Mouse (Mus musculus): Measurements from ENCODE around the gene Dnmbp. TPM values are rescaled to one million over a fixed set of nuclear protein-coding genes. Genes with fewer than 3 reads are reported as not detected.
"Not testable (repeated sequence)": the region's sequence is repeated elsewhere in the genome, so short reads cannot be mapped to it uniquely, and the experiment has no call there.

Gene Dnmbp
- polyA plus RNA-seq, 1 experiment from 2014 or later, result 8.0 TPM

DNA sequence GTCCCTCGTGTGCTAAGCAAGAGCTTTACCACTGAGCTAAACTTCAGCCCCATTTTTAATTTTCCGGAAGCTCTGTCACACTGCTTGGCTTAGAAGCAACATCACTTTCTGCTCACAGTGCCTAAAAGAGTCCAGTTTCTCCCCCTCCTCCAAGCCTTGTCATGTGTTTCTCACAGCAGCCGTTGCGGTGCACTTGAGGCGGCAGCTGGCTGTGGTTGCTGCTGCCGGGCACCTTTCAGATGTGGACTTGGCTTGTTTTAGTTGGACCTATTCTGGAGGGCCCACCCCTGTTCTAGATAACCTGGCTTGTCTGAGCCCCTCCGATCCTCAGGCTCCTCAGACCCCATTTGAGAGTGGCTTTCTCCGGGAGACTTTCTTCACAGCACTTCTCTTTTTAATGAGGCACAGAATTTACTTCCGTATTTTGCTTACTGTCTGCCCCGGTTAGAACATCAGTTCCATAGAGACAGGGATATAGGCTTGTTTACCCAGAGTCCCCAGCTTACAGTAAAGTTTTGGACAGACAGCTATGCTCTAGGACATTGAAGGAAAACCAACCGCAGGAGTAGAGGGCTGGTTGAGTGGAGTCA, 25.6 kb upstream of the Dnmbp start:
- no peaks in the 10 kb centered on the region for H3K9me3 ChIP-seq (replicated peaks)
- no peaks in the 10 kb centered on the region for H3K27me3 ChIP-seq (replicated peaks)
- no peaks in the 10 kb centered on the region for H3K36me3 ChIP-seq
- no peak overlapping the region for H3K9ac ChIP-seq (replicated peaks)
- H3K4me2 ChIP-seq, result no peak overlapping the region
- 90% methylated on average over 11 of the region's 11 CpGs for WGBS
- ATAC-seq (ENCODE audit: low FRiP score), result no peak
- H3K4me1 ChIP-seq, result no peaks in the 10 kb centered on the region
- no peak overlapping the region for H3K27ac ChIP-seq (replicated peaks)
- H3K4me3 ChIP-seq (replicated peaks), result no peak overlapping the region

DNA sequence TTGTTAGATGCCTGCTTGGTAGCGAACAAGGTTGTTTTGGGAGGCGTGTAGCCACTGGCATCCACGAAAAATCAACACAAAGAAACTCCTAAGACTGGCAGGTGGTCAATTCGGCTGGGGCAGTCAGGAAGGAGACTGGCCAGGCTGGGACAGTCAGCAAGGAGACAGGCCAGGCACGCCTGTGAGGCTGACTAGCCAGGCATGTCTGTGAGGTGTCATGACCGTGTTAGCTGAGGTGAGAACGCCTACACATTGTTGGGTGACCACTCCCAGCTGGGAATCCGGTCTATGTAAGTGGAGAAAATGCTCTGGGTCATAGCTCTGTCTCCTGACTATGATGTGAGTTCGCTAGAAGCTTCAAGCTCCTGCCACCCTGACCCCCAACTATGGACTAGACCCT, 22.8 kb upstream of the Dnmbp start:
- Histone ChIP-seq H3K4me1 (0 out of 2 replicates have a peak, but pooled peaks cover 2% of the 10 kb centered on the region), H3K27ac (replicated peaks) (no peak overlapping the region), H3K27me3 (replicated peaks) (no peaks in the 10 kb centered on the region), H3K9ac (replicated peaks) (no peak overlapping the region), H3K4me2 (no peak overlapping the region), H3K9me3 (replicated peaks) (no peaks in the 10 kb centered on the region), H3K36me3 (no peaks in the 10 kb centered on the region), H3K4me3 (replicated peaks) (no peak overlapping the region)
- 72% methylated on average over 9 of the region's 9 CpGs for WGBS
- ATAC-seq (ENCODE audit: low FRiP score), result no peak

DNA sequence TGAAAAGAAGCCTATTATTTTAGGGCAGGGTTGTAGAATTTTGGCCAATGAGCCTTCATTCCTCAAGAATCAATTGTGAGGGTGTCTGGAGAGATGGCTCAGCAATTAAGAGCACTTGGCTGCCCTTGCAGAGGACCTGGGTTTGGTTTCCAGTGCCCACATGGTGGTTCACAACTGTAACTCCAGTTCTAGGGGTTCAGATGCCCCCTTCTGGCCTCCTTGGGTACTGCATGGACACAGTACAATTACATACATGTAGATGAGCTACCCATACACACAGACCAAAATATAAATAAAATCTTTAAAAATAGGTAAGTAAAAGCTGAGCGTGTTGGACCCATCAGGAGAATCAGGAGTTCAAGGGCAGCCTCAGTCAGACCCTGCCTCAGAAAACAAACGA, 21.2 kb upstream of the Dnmbp start:
- Histone ChIP-seq H3K4me3 (replicated peaks) (no peak overlapping the region), H3K36me3 (no peaks in the 10 kb centered on the region), H3K9ac (replicated peaks) (no peak overlapping the region), H3K4me2 (no peak overlapping the region), H3K4me1 (0 out of 2 replicates have a peak, but pooled peaks cover 4% of the 10 kb centered on the region), H3K9me3 (replicated peaks) (no peaks in the 10 kb centered on the region), H3K27me3 (replicated peaks) (no peaks in the 10 kb centered on the region), H3K27ac (replicated peaks) (no peak overlapping the region)
- no peak for ATAC-seq (ENCODE audit: low FRiP score)
- 86% methylated on average over 2 of the region's 2 CpGs for WGBS

- Histone ChIP-seq H3K4me2 (no peak overlapping the region), H3K27ac (replicated peaks) (no peak overlapping the region), H3K27me3 (replicated peaks) (no peaks in the 10 kb centered on the region), H3K4me1 (0 out of 2 replicates have a peak, but pooled peaks cover 4% of the 10 kb centered on the region), H3K36me3 (no peaks in the 10 kb centered on the region), H3K9me3 (replicated peaks) (no peaks in the 10 kb centered on the region), H3K9ac (replicated peaks) (no peak overlapping the region), H3K4me3 (replicated peaks) (no peak overlapping the region)
- WGBS, result 92% methylated on average over 11 of the region's 11 CpGs
- ATAC-seq (ENCODE audit: low FRiP score), result no peak
These were observed 20.0 kb upstream of the Dnmbp start for GRCm38 (mm10) chr19:43960014-43960413.

DNA sequence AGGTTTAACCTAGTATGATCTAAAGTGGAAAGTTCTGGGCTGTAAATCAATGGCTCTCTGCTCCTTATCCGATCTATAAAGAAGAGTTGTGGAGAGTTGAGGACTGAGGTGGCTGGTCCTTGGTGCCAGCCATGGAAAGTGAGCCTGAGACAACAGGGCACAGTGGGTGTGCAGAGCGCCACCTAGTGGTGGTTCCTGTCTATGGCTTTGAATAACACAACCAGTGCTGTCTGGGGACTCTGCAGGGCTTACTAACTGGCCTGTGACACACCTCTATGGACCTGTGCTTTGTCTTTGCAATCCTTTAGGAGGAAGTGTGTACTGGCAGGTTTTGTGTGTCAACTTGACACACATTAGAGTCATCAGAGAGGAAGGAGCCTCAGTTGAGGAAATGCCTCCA, 19.2 kb upstream of the Dnmbp start:
- Histone ChIP-seq H3K36me3 (no peaks in the 10 kb centered on the region), H3K27ac (replicated peaks) (no peak overlapping the region), H3K4me3 (replicated peaks) (no peak overlapping the region), H3K4me1 (0 out of 2 replicates have a peak, but pooled peaks cover 4% of the 10 kb centered on the region), H3K27me3 (replicated peaks) (no peaks in the 10 kb centered on the region), H3K9me3 (replicated peaks) (no peaks in the 10 kb centered on the region), H3K9ac (replicated peaks) (no peak overlapping the region), H3K4me2 (no peak overlapping the region)
- WGBS, result 26% methylated on average over 2 of the region's 2 CpGs
- ATAC-seq (ENCODE audit: low FRiP score), result no peak

DNA sequence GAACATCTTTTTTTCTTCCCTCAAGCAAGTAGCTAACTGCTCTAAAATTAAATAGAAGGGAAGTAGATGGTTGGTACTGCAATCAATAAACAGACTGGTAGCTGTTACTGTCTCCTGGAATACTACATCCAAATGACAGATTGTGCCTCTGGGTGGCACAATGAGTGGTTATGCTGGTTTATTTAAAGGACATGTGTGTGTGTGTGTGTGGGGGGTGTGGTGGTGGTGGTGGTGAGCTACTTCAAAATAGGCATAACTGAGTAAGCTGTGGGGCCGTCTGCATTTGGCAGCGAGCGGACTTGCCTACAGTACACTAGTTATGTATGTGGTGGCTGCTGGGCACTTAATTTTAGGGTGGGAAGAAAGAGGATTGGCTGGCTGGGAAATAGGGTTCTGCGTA, 17.9 kb upstream of the Dnmbp start:
- 87% methylated on average over 4 of the region's 4 CpGs for WGBS
- H3K36me3 ChIP-seq, result no peaks in the 10 kb centered on the region
- no peak overlapping the region for H3K27ac ChIP-seq (replicated peaks)
- no peaks in the 10 kb centered on the region for H3K9me3 ChIP-seq (replicated peaks)
- no peak overlapping the region for H3K4me3 ChIP-seq (replicated peaks)
- no peak for ATAC-seq (ENCODE audit: low FRiP score)
- 0 out of 2 replicates have a peak, but pooled peaks cover 4% of the 10 kb centered on the region for H3K4me1 ChIP-seq
- H3K9ac ChIP-seq (replicated peaks), result no peak overlapping the region
- H3K27me3 ChIP-seq (replicated peaks), result no peaks in the 10 kb centered on the region
- H3K4me2 ChIP-seq, result no peak overlapping the region

GRCm38 (mm10) chr19:43957402-43957801, 17.4 kb upstream of the Dnmbp start:
- ATAC-seq (ENCODE audit: low FRiP score), result no peak
- H3K27me3 ChIP-seq (replicated peaks), result no peaks in the 10 kb centered on the region
- no peak overlapping the region for H3K4me2 ChIP-seq
- no peak overlapping the region for H3K9ac ChIP-seq (replicated peaks)
- WGBS, result 30% methylated on average over 4 of the region's 4 CpGs
- no peaks in the 10 kb centered on the region for H3K36me3 ChIP-seq
- no peak overlapping the region for H3K4me3 ChIP-seq (replicated peaks)
- no peaks in the 10 kb centered on the region for H3K9me3 ChIP-seq (replicated peaks)
- 0 out of 2 replicates have a peak, but pooled peaks cover 4% of the 10 kb centered on the region for H3K4me1 ChIP-seq
- H3K27ac ChIP-seq (replicated peaks), result no peak overlapping the region

DNA sequence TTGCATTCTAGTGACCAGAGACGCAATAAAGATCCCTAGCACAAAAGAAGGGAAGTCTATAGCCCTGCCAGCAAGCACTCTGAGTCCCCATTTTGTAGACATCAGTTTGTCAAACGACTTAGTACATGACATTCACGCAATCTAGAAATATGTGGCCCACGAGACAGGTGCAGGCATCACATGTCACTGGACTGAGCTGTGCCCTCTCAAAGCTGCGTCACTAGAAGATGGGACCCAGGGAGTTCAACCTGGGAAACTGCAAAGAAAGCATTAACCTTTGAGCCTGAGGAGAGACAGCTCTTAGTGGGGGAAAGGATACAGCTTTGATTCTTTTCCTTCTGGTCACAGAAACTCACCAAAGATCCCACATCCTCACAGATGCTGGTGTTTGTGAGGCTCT, 15.3 kb upstream of the Dnmbp start:
- WGBS, result 46% methylated on average over 5 of the region's 5 CpGs

GRCm38 (mm10) chr19:43954864-43955263, 14.9 kb upstream of the Dnmbp start:
- H3K27ac ChIP-seq (replicated peaks), result no peak overlapping the region
- 0 out of 2 replicates have a peak, but pooled peaks cover 4% of the 10 kb centered on the region for H3K4me1 ChIP-seq
- H3K27me3 ChIP-seq (replicated peaks), result no peaks in the 10 kb centered on the region
- no peak overlapping the region for H3K4me2 ChIP-seq
- no peaks in the 10 kb centered on the region for H3K9me3 ChIP-seq (replicated peaks)
- WGBS, result 46% methylated on average over 4 of the region's 4 CpGs
- no peak overlapping the region for H3K9ac ChIP-seq (replicated peaks)
- no peak for ATAC-seq (ENCODE audit: low FRiP score)
- no peak overlapping the region for H3K4me3 ChIP-seq (replicated peaks)
- H3K36me3 ChIP-seq, result no peaks in the 10 kb centered on the region

More for the DNA sequence above, 15.3 kb upstream of the Dnmbp start:
- Histone ChIP-seq H3K9me3 (replicated peaks) (no peaks in the 10 kb centered on the region), H3K4me3 (replicated peaks) (no peak overlapping the region), H3K4me1 (0 out of 2 replicates have a peak, but pooled peaks cover 4% of the 10 kb centered on the region), H3K4me2 (no peak overlapping the region), H3K36me3 (no peaks in the 10 kb centered on the region), H3K27ac (replicated peaks) (no peak overlapping the region), H3K9ac (replicated peaks) (no peak overlapping the region), H3K27me3 (replicated peaks) (no peaks in the 10 kb centered on the region)
- no peak for ATAC-seq (ENCODE audit: low FRiP score)

- not testable (repeated sequence) for H3K9ac ChIP-seq (replicated peaks); H3K4me1 ChIP-seq; H3K4me2 ChIP-seq; H3K36me3 ChIP-seq; H3K4me3 ChIP-seq (replicated peaks); H3K27ac ChIP-seq (replicated peaks); ATAC-seq (ENCODE audit: low FRiP score); H3K27me3 ChIP-seq (replicated peaks); H3K9me3 ChIP-seq (replicated peaks)
- 95% methylated on average over 8 of the region's 8 CpGs for WGBS
These were observed 12.9 kb upstream of the Dnmbp start for GRCm38 (mm10) chr19:43952936-43953335.

- no peaks in the 10 kb centered on the region for H3K9me3 ChIP-seq (replicated peaks)
These were observed 9.3 kb upstream of the Dnmbp start for GRCm38 (mm10) chr19:43949111-43949810.

DNA sequence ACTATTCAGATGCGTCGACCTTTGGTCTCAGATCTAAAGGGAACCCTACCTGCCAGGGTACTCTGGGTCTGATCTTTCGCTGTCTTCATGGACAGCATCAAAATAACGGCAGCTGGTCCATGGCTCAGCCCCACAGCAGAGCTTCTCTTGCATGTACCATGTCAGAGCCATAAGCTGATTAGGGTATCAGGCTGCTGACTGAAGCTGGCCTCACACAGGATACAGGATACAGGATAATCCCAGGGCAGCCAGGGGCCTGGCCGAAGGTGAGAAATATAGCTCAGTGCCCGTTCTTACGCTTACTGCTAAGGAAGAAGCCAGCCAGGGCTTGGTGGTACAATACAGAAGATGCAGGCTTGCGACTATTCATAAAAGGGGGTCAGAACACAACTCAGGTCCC, 4.6 kb upstream of the Dnmbp start:
- no peak overlapping the region for H3K9ac ChIP-seq (replicated peaks)
- ATAC-seq (ENCODE audit: low FRiP score), result no peak
- no peak overlapping the region for H3K27ac ChIP-seq (replicated peaks)
- H3K27me3 ChIP-seq (replicated peaks), result no peaks in the 10 kb centered on the region
- peaks cover 10% of the 10 kb centered on the region for H3K4me1 ChIP-seq
- H3K9me3 ChIP-seq (replicated peaks), result no peaks in the 10 kb centered on the region
- no peak overlapping the region for H3K4me2 ChIP-seq
- WGBS, result 94% methylated on average over 8 of the region's 8 CpGs
- no peaks in the 10 kb centered on the region for H3K36me3 ChIP-seq
- H3K4me3 ChIP-seq (replicated peaks), result no peak overlapping the region

More at GRCm38 (mm10) chr19:43949111-43949810, 9.3 kb upstream of the Dnmbp start:
- Histone ChIP-seq H3K4me1 (0 out of 2 replicates have a peak, but pooled peaks cover 3% of the 10 kb centered on the region), H3K27me3 (replicated peaks) (no peaks in the 10 kb centered on the region), H3K9ac (replicated peaks) (no peak overlapping the region), H3K4me2 (no peak overlapping the region; the same call in 1 of the 2 replicates), H3K4me3 (replicated peaks) (no peak overlapping the region), H3K27ac (replicated peaks) (no peak overlapping the region), H3K36me3 (no peaks in the 10 kb centered on the region)
- no peak for ATAC-seq (ENCODE audit: low FRiP score)
- 4% methylated on average over 12 of the region's 12 CpGs for WGBS

Data from neural tube, embryonic 15.5 days (tissue).